Mouse (Mus musculus): ENCODE measurements around the gene Phkg2. TPM values are rescaled to one million over a fixed set of nuclear protein-coding genes. Genes with fewer than 3 reads are reported as not detected.

Phkg2 gene
- polyA plus RNA-seq, 1 experiment: 43.2 TPM

DNA sequence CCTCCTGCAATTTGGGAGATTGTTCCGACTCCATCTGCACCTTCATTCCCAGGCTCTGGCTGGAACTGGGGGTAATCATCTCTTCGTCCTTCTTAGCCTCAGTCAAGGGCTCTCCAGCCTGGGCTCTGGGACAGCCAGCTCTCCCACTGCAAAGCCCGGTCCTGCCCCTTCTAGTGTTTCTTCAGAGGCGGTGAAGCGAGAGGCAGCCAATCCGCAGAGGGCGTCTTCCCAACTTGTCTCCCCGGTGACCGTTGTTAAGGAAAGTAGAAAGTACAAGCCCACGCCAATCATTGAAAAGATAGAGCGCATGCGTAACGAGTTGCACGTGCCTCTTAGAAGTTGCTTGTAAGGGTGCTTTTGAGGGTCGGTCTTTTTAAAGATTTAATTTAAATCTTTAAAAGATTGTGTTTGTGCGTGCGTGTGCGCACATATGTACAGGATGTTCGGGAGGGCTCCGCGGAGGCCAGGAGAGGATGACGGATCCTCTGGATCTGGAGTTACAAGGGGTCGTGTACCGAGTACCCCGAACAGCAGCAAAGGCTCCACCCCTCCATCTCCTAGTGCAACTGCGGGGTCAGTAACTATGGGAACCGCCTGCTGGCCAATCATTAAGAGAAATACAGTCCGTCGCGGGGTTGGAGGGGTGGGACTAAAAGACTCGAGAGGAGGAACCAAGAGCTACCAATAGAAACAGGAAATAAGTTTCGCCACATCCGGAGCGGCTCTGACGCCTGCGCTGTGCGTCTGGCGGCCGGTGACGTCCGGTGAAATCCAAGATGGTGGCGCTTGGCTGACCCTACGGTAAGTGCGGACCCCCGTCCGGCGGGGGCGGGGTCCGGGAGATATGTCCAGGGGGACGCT lies 15.1 kb downstream of the Phkg2 start, which contains the start of the genes Ccdc189 and Rnf40:
Ccdc189 (minus strand) TSS at position 585 of the 861 bp plus-strand sequence.
Rnf40 (plus strand) TSS at position 757 of the 861 bp plus-strand sequence.
- H3K27ac ChIP-seq (ENCODE audit: insufficient read depth, low read depth, low read length): peak within 1 kb of the TSS; percentile 22
- TF ChIP-seq CTCF (IDR thresholded peaks at IDR 0.05; ENCODE audit: extremely low read depth, insufficient read length, insufficient replicate concordance, low read depth, low read length) (no peak), POLR2A (IDR thresholded peaks at IDR 0.05; ENCODE audit: low read depth, low read length) (peak; percentile 24; the same call in 1 of the 2 replicates)
- WGBS: under 1% methylated on average over 50 of the region's 50 CpGs
- H3K27me3 ChIP-seq (ENCODE audit: control insufficient read depth, insufficient read depth, low read length): no peaks in the 10 kb centered on the region
- peaks cover 9% of the 10 kb centered on the region; the same call in 1 of the 2 replicates for H3K4me1 ChIP-seq (ENCODE audit: control insufficient read depth, insufficient read depth, insufficient read length, low read length)
- peak within 1 kb of the TSS; percentile 91 for H3K4me3 ChIP-seq (ENCODE audit: low read depth, low read length)
- peaks cover 36% of the 10 kb centered on the region for H3K36me3 ChIP-seq (ENCODE audit: control insufficient read depth, insufficient read depth, low read length)

DNA sequence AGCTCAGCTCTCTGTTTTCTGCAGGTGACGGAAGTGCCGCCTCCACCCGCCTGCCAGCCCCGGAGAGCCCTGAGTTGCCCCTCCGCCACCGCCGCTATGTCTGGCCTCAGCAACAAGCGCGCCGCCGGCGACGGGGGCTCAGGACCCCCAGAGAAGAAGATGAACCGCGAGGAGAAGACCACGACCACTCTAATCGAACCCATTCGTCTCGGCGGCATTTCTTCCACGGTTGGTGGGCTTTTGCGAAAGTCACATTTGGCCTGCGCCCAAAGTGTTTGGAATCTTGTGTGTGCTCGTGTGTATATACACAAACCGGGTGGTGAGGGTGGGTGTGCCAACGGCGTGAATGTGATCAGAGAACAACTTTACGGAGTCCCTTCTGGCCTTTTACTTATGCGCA lies 15.8 kb downstream of the Phkg2 start:
- no peaks in the 10 kb centered on the region for H3K27me3 ChIP-seq (ENCODE audit: control insufficient read depth, insufficient read depth, low read length)
- peak overlapping the region; percentile 91 for H3K4me3 ChIP-seq (ENCODE audit: low read depth, low read length)
- TF ChIP-seq POLR2A (IDR thresholded peaks at IDR 0.05; ENCODE audit: low read depth, low read length): no peak
- peaks cover 38% of the 10 kb centered on the region for H3K36me3 ChIP-seq (ENCODE audit: control insufficient read depth, insufficient read depth, low read length)
- 2% methylated on average over 29 of the region's 29 CpGs for WGBS
- peaks cover 9% of the 10 kb centered on the region; the same call in 1 of the 2 replicates for H3K4me1 ChIP-seq (ENCODE audit: control insufficient read depth, insufficient read depth, insufficient read length, low read length)
- peak overlapping the region; percentile 0 for H3K27ac ChIP-seq (ENCODE audit: insufficient read depth, low read depth, low read length)

DNA sequence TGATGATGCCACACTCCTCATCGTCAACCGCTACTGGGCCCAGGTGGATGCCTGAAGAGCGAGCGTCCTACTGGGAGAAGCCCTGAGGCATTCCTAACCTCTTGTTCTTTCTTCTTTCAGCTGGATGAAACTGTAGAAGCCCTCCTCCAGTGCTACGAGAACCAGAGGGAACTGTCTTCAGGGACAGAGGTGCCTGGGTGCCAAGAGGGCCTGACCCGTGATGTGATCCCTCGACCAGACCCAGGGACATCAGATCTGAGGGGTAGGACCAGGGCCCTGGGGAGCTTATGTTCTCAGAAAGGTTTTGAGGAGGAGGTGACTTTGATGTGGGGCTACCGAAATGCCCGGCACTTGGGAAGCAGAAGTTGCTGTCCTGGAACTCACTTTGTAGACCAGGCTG lies 16.5 kb downstream of the Phkg2 start:
- Histone ChIP-seq H3K4me1 (ENCODE audit: control insufficient read depth, insufficient read depth, insufficient read length, low read length) (peaks cover 9% of the 10 kb centered on the region; the same call in 1 of the 2 replicates), H3K4me3 (ENCODE audit: low read depth, low read length) (peak overlapping the region; percentile 91), H3K27ac (ENCODE audit: insufficient read depth, low read depth, low read length) (no peak overlapping the region), H3K27me3 (ENCODE audit: control insufficient read depth, insufficient read depth, low read length) (no peaks in the 10 kb centered on the region), H3K36me3 (ENCODE audit: control insufficient read depth, insufficient read depth, low read length) (peaks cover 44% of the 10 kb centered on the region)
- WGBS: 92% methylated on average over 9 of the region's 9 CpGs
- no peak for TF ChIP-seq POLR2A (IDR thresholded peaks at IDR 0.05; ENCODE audit: low read depth, low read length)
- TF ChIP-seq CTCF (IDR thresholded peaks at IDR 0.05; ENCODE audit: extremely low read depth, insufficient read length, insufficient replicate concordance, low read depth, low read length): no peak

DNA sequence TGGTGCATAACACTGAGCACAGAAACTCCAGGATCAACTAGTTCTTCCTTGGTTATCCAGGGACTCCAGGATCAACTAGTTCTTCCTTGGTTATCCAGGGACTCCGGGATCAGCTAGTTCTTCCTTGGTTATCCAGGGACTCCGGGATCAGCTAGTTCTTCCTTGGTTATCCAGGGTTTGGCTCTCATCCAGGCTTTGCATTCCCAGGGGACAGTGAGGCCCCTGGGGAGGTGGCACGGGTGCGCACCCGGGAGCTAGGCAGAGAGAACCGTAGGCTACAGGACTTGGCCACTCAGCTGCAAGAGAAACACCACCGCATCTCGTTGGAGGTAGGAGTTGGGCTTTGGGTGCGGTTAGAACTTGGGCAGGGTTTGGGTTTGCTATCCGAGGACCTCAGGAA lies 18.0 kb downstream of the Phkg2 start:
- no peak overlapping the region for H3K4me3 ChIP-seq (ENCODE audit: low read depth, low read length)
- no peaks in the 10 kb centered on the region for H3K27me3 ChIP-seq (ENCODE audit: control insufficient read depth, insufficient read depth, low read length)
- TF ChIP-seq POLR2A (IDR thresholded peaks at IDR 0.05; ENCODE audit: low read depth, low read length): no peak
- no peak for TF ChIP-seq CTCF (IDR thresholded peaks at IDR 0.05; ENCODE audit: extremely low read depth, insufficient read length, insufficient replicate concordance, low read depth, low read length)
- no peak overlapping the region for H3K27ac ChIP-seq (ENCODE audit: insufficient read depth, low read depth, low read length)
- peaks cover 58% of the 10 kb centered on the region for H3K36me3 ChIP-seq (ENCODE audit: control insufficient read depth, insufficient read depth, low read length)
- H3K4me1 ChIP-seq (ENCODE audit: control insufficient read depth, insufficient read depth, insufficient read length, low read length): peaks cover 9% of the 10 kb centered on the region; the same call in 1 of the 2 replicates
- 71% methylated on average over 10 of the region's 10 CpGs for WGBS

DNA sequence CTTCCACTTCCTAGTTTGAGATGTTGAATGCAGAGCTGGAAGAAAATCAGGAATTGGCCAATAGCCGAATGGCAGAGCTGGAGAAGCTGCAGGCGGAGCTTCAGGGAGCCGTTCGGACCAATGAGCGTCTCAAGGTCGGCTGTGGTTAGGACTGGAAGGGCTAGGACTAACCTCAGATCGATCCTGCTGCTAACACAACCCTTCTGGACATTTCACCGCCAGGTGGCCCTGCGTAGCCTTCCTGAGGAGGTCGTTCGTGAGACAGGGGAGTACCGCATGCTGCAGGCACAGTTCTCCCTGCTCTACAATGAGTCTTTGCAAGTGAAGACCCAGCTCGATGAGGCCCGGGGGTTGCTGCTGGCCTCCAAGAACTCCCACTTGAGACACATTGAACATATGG lies 19.4 kb downstream of the Phkg2 start:
- H3K4me1 ChIP-seq (ENCODE audit: control insufficient read depth, insufficient read depth, insufficient read length, low read length): peaks cover 9% of the 10 kb centered on the region; the same call in 1 of the 2 replicates
- WGBS: 85% methylated on average over 14 of the region's 14 CpGs
- peaks cover 72% of the 10 kb centered on the region for H3K36me3 ChIP-seq (ENCODE audit: control insufficient read depth, insufficient read depth, low read length)
- no peak for TF ChIP-seq POLR2A (IDR thresholded peaks at IDR 0.05; ENCODE audit: low read depth, low read length)
- TF ChIP-seq CTCF (IDR thresholded peaks at IDR 0.05; ENCODE audit: extremely low read depth, insufficient read length, insufficient replicate concordance, low read depth, low read length): no peak
- no peaks in the 10 kb centered on the region for H3K27me3 ChIP-seq (ENCODE audit: control insufficient read depth, insufficient read depth, low read length)
- H3K4me3 ChIP-seq (ENCODE audit: low read depth, low read length): no peak overlapping the region
- H3K27ac ChIP-seq (ENCODE audit: insufficient read depth, low read depth, low read length): no peak overlapping the region

DNA sequence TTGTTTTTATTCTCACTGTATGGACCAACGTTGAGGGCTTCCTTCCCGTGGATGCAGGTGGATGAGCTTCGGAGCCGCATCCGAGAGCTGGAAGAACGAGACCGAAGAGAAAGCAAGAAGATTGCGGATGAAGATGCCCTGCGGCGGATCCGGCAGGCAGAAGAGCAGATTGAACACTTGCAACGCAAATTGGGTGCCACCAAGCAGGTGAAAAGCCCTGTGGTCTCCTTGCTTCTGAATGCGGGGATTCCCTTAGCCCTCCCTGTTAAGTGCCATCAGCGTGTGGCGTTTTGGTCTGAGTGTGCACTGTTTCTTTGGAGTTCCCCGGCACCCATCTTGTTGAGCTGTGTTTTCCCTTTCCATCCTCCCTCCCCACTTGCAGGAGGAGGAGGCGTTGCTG lies 23.6 kb downstream of the Phkg2 start:
- no peaks in the 10 kb centered on the region for H3K4me1 ChIP-seq (ENCODE audit: control insufficient read depth, insufficient read depth, insufficient read length, low read length)
- no peaks in the 10 kb centered on the region for H3K27me3 ChIP-seq (ENCODE audit: control insufficient read depth, insufficient read depth, low read length)
- H3K36me3 ChIP-seq (ENCODE audit: control insufficient read depth, insufficient read depth, low read length): peaks cover 90% of the 10 kb centered on the region
- 95% methylated on average over 17 of the region's 17 CpGs for WGBS
- TF ChIP-seq CTCF (IDR thresholded peaks at IDR 0.05; ENCODE audit: extremely low read depth, insufficient read length, insufficient replicate concordance, low read depth, low read length) (no peak), POLR2A (IDR thresholded peaks at IDR 0.05; ENCODE audit: low read depth, low read length) (no peak)
- H3K4me3 ChIP-seq (ENCODE audit: low read depth, low read length): no peak overlapping the region
- no peak overlapping the region for H3K27ac ChIP-seq (ENCODE audit: insufficient read depth, low read depth, low read length)

DNA sequence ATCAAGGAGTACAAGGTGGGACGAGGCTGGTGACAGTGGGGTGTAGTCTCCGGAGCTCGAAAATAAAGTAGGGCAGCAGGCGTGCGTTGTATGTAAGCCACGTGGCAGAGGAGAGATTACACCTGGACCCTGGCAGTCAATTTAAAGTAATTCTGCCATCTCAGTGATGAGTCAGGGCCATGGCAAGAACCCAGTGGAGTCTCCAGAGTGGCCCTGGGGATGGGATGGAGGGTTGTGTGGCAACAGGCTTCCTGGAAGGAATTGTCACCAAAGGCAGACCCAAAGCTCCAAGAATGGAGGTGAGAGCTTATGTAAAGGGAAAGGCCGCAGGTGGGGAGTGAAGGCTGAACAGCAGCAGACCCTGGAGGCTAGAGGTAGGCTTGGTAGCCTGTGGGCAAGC lies 27.5 kb downstream of the Phkg2 start:
- Histone ChIP-seq H3K36me3 (ENCODE audit: control insufficient read depth, insufficient read depth, low read length) (peaks cover 74% of the 10 kb centered on the region), H3K27me3 (ENCODE audit: control insufficient read depth, insufficient read depth, low read length) (no peaks in the 10 kb centered on the region), H3K4me1 (ENCODE audit: control insufficient read depth, insufficient read depth, insufficient read length, low read length) (no peaks in the 10 kb centered on the region), H3K4me3 (ENCODE audit: low read depth, low read length) (no peak overlapping the region), H3K27ac (ENCODE audit: insufficient read depth, low read depth, low read length) (no peak overlapping the region)
- WGBS: 97% methylated on average over 7 of the region's 7 CpGs
- TF ChIP-seq POLR2A (IDR thresholded peaks at IDR 0.05; ENCODE audit: low read depth, low read length) (no peak), CTCF (IDR thresholded peaks at IDR 0.05; ENCODE audit: extremely low read depth, insufficient read length, insufficient replicate concordance, low read depth, low read length) (no peak)

Measured in small intestine, adult 2 months (tissue).